Comparison of ENCODE assay signal across 23 mouse cellular contexts in genomic region chr15:97285665-97286212, GRCm38 (mm10). TPM values are rescaled to one million over a fixed set of nuclear protein-coding genes. Genes with fewer than 3 reads are reported as not detected.
DNase-seq lines count a peak whose midpoint lies in the region; ATAC-seq and TF ChIP-seq lines count a peak whose summit lies in the region.
"Had no signal": no experiment of that assay in that cellular context is flagged by ENCODE, and none has a peak within 500 bp of the region (broad histone marks: within the 10 kb centered on the region; RNA-seq: fewer than 3 reads in every experiment).

No protein-coding gene starts in this region.

- H3K4me3 ChIP-seq in intestine, embryonic 14.5 days (ENCODE audit: low read depth, low read length): no peak overlapping the region
- H3K4me3 ChIP-seq in intestine, embryonic 16.5 days (ENCODE audit: low read length): no peak overlapping the region
- H3K4me3 ChIP-seq in midbrain, embryonic 11.5 days (ENCODE audit: low read depth, low read length): no peak overlapping the region
- no peak overlapping the region for H3K4me3 ChIP-seq in midbrain, embryonic 15.5 days
- no peak overlapping the region for H3K4me3 ChIP-seq in MEL (ENCODE audit: control insufficient read depth in 1 of 2, insufficient read depth in 1 of 2, low read depth in 2 of 2, low read length in 2 of 2)
- H3K4me3 ChIP-seq: embryonic facial prominence, embryonic 10.5 days; embryonic facial prominence, embryonic 12.5 days; forebrain, embryonic 13.5 days; forebrain, embryonic 15.5 days had no signal

- DNase-seq in heart, adult 11 months: peak; percentile 71
- no peak for DNase-seq in heart, adult 18-20 months
- DNase-seq in intestine, embryonic 14.5 days (ENCODE audit: low spot score): peak; percentile 25
- peak; percentile 47 for DNase-seq in midbrain, embryonic 11.5 days (ENCODE audit: low spot score, missing footprints)
- DNase-seq in MEL (ENCODE audit: low read depth, low spot score): no peak
- DNase-seq: adrenal gland, adult 2 months; adrenal gland, postnatal 10 days; adrenal gland, postnatal 25 days; B cell, adult 2 months; cerebellum, adult 11-12 months; cerebellum, adult 2 months; cerebellum, adult 9-10 months; cerebellum, postnatal 10 days; cerebellum, postnatal 25 days; forebrain, postnatal 0 days had no signal

- no peak overlapping the region for H3K9ac ChIP-seq in intestine, embryonic 14.5 days (ENCODE audit: low read length)
- no peak overlapping the region for H3K9ac ChIP-seq in intestine, embryonic 16.5 days (ENCODE audit: low read depth, low read length)
- no peak overlapping the region for H3K9ac ChIP-seq in midbrain, embryonic 11.5 days (ENCODE audit: low read length)
- H3K9ac ChIP-seq in midbrain, embryonic 15.5 days: no peak overlapping the region
- no peak overlapping the region for H3K9ac ChIP-seq in MEL (ENCODE audit: control insufficient read depth, low read depth, low read length, poor library complexity, severe bottlenecking)
- H3K9ac ChIP-seq: embryonic facial prominence, embryonic 12.5 days; forebrain, embryonic 13.5 days; forebrain, embryonic 15.5 days; forebrain, postnatal 0 days had no signal

- H3K36me3 ChIP-seq in intestine, embryonic 14.5 days (ENCODE audit: control insufficient read depth, insufficient read depth, low read length): no peaks in the 10 kb centered on the region
- H3K36me3 ChIP-seq in intestine, embryonic 16.5 days (ENCODE audit: control insufficient read depth, insufficient read depth, low read length): no peaks in the 10 kb centered on the region
- no peaks in the 10 kb centered on the region for H3K36me3 ChIP-seq in midbrain, embryonic 11.5 days (ENCODE audit: control insufficient read depth, insufficient read depth, low read length)
- no peaks in the 10 kb centered on the region for H3K36me3 ChIP-seq in midbrain, embryonic 15.5 days (replicated peaks)
- no peaks in the 10 kb centered on the region for H3K36me3 ChIP-seq in MEL (ENCODE audit: control insufficient read depth in 1 of 2, insufficient read depth in 2 of 2, low read length in 2 of 2)
- H3K36me3 ChIP-seq: embryonic facial prominence, embryonic 10.5 days; embryonic facial prominence, embryonic 12.5 days; forebrain, embryonic 15.5 days; G1E had no signal

- H3K9me3 ChIP-seq in intestine, embryonic 14.5 days (ENCODE audit: control insufficient read depth, low read length): no peaks in the 10 kb centered on the region
- no peaks in the 10 kb centered on the region for H3K9me3 ChIP-seq in intestine, embryonic 16.5 days (ENCODE audit: control insufficient read depth, low read length)
- no peaks in the 10 kb centered on the region for H3K9me3 ChIP-seq in midbrain, embryonic 11.5 days (ENCODE audit: control insufficient read depth, low read length)
- no peaks in the 10 kb centered on the region for H3K9me3 ChIP-seq in midbrain, embryonic 15.5 days
- no peaks in the 10 kb centered on the region for H3K9me3 ChIP-seq in MEL (replicated peaks; ENCODE audit: insufficient read depth, low read length)
- H3K9me3 ChIP-seq: embryonic facial prominence, embryonic 10.5 days; embryonic facial prominence, embryonic 12.5 days; forebrain, embryonic 13.5 days; forebrain, embryonic 15.5 days had no signal

- H3K27me3 ChIP-seq in intestine, embryonic 14.5 days (replicated peaks; ENCODE audit: control insufficient read depth, insufficient read depth, low read length): no peaks in the 10 kb centered on the region
- no peaks in the 10 kb centered on the region for H3K27me3 ChIP-seq in intestine, embryonic 16.5 days (replicated peaks; ENCODE audit: control insufficient read depth, insufficient read depth, low read length)
- no peaks in the 10 kb centered on the region for H3K27me3 ChIP-seq in midbrain, embryonic 11.5 days (ENCODE audit: control insufficient read depth, insufficient read depth, low read length)
- no peaks in the 10 kb centered on the region for H3K27me3 ChIP-seq in midbrain, embryonic 15.5 days (replicated peaks)
- no peaks in the 10 kb centered on the region; a peak in 1 of 4 replicates for H3K27me3 ChIP-seq in MEL (ENCODE audit: control insufficient read depth in 1 of 2, insufficient read depth in 2 of 2, low read length in 2 of 2)
- H3K27me3 ChIP-seq: embryonic facial prominence, embryonic 12.5 days; forebrain, embryonic 13.5 days; forebrain, embryonic 15.5 days had no signal

- H3K4me1 ChIP-seq in intestine, embryonic 14.5 days (replicated peaks; ENCODE audit: control insufficient read depth, insufficient read depth, low read length): peaks cover 3% of the 10 kb centered on the region; the same call in 1 of the 2 replicates
- 0 out of 2 replicates have a peak, but pooled peaks cover 1% of the 10 kb centered on the region for H3K4me1 ChIP-seq in intestine, embryonic 16.5 days (ENCODE audit: control insufficient read depth, insufficient read depth, low read length)
- H3K4me1 ChIP-seq in midbrain, embryonic 11.5 days (ENCODE audit: control insufficient read depth, insufficient read depth, low read length): peaks cover 6% of the 10 kb centered on the region
- peaks cover 20% of the 10 kb centered on the region for H3K4me1 ChIP-seq in midbrain, embryonic 15.5 days
- no peaks in the 10 kb centered on the region for H3K4me1 ChIP-seq in MEL (ENCODE audit: control insufficient read depth in 1 of 2, insufficient read depth in 2 of 2, low read length in 2 of 2)
- H3K4me1 ChIP-seq: forebrain, embryonic 15.5 days had no signal

- no peak for ATAC-seq in intestine, embryonic 14.5 days (replicated peaks; ENCODE audit: low FRiP score, low TSS enrichment, low read depth)
- no peak for ATAC-seq in intestine, embryonic 16.5 days
- no peak for ATAC-seq in midbrain, embryonic 11.5 days (ENCODE audit: low FRiP score)
- ATAC-seq in midbrain, embryonic 15.5 days (replicated peaks): no peak
- ATAC-seq in cerebellum, adult (ENCODE audit: insufficient number of reproducible peaks, low FRiP score, low TSS enrichment): no peak
- ATAC-seq: forebrain, embryonic 13.5 days; forebrain, embryonic 15.5 days; forebrain, postnatal 0 days had no signal

- no peak overlapping the region for H3K4me2 ChIP-seq in intestine, embryonic 14.5 days (ENCODE audit: low read length)
- no peak overlapping the region for H3K4me2 ChIP-seq in intestine, embryonic 16.5 days (ENCODE audit: low read depth, low read length)
- H3K4me2 ChIP-seq in midbrain, embryonic 11.5 days: no peak overlapping the region
- H3K4me2 ChIP-seq in midbrain, embryonic 15.5 days: no peak overlapping the region
- H3K4me2 ChIP-seq: embryonic facial prominence, embryonic 12.5 days; forebrain, embryonic 13.5 days; forebrain, embryonic 15.5 days had no signal

- H3K79me2 ChIP-seq in MEL (ENCODE audit: control insufficient read depth, insufficient read depth, low read length, poor library complexity): no peaks in the 10 kb centered on the region

- no peak for TF ChIP-seq CTCF in MEL (IDR thresholded peaks at IDR 0.05 in 2 of 3, conservative IDR thresholded peaks at IDR 0.05 in 1 of 3; ENCODE audit: control insufficient read depth in 1 of 3, insufficient read depth in 1 of 3, low read depth in 2 of 3, low read length in 3 of 3, poor library complexity in 1 of 3, severe bottlenecking in 1 of 3)

- H3K27ac ChIP-seq in intestine, embryonic 14.5 days (ENCODE audit: low read depth): no peak overlapping the region
- H3K27ac ChIP-seq in intestine, embryonic 16.5 days (ENCODE audit: low read length): no peak overlapping the region
- H3K27ac ChIP-seq in midbrain, embryonic 11.5 days (ENCODE audit: low read depth, low read length): no peak overlapping the region
- H3K27ac ChIP-seq in midbrain, embryonic 15.5 days: no peak overlapping the region
- no peak overlapping the region for H3K27ac ChIP-seq in MEL (ENCODE audit: control insufficient read depth, low read depth, low read length)
- H3K27ac ChIP-seq: embryonic facial prominence, embryonic 10.5 days; embryonic facial prominence, embryonic 12.5 days; forebrain, embryonic 13.5 days; forebrain, embryonic 15.5 days had no signal

- TF ChIP-seq EP300 in MEL (IDR thresholded peaks at IDR 0.05; ENCODE audit: low read depth in 1 of 2, low read length in 2 of 2): no peak

- TF ChIP-seq RAD21 in MEL (IDR thresholded peaks at IDR 0.05; ENCODE audit: low read depth, low read length): no peak

- WGBS in intestine, embryonic 14.5 days: 88% methylated on average over 10 of the region's 10 CpGs
- 85% methylated on average over 10 of the region's 10 CpGs for WGBS in intestine, embryonic 16.5 days
- 92% methylated on average over 10 of the region's 10 CpGs for WGBS in midbrain, embryonic 11.5 days
- 92% methylated on average over 10 of the region's 10 CpGs for WGBS in midbrain, embryonic 15.5 days

- TF ChIP-seq POLR2A in MEL (IDR thresholded peaks at IDR 0.05; ENCODE audit: control insufficient read depth in 1 of 2, insufficient read depth in 1 of 2, low read depth in 1 of 2, low read length in 2 of 2, poor library complexity in 1 of 2): no peak

TF ChIP-seq in MEL, 35 proteins besides CTCF, POLR2A, EP300 and RAD21:
- peak; percentile 88 for TF ChIP-seq ZKSCAN1 (IDR thresholded peaks at IDR 0.05; ENCODE audit: low read depth, low read length)
- peak; percentile 70 for TF ChIP-seq USF1 (IDR thresholded peaks at IDR 0.05; ENCODE audit: low read depth, low read length)
- no peak for TF ChIP-seq CHD2 (IDR thresholded peaks at IDR 0.05; ENCODE audit: low read length)

RNA-seq across cellular contexts. Expression of gene Amigo2, which starts 38.7 kb away (rescaled TPM):
- total RNA-seq in heart, adult 18-20 months (2021): 1 to 10 TPM; 4.6 to 5.5 TPM
- polyA plus RNA-seq in intestine, embryonic 14.5 days (2014; fragmentation: Nextera tagmentation; extraction: Ambion mirVana): 6.8 and 7.5 TPM in 2 replicates
- 4.9 and 5.8 TPM in 2 replicates for polyA plus RNA-seq in intestine, embryonic 16.5 days (2015; fragmentation: Nextera tagmentation; extraction: Ambion mirVana)
- 5.9 and 6.6 TPM in 2 replicates for polyA plus RNA-seq in midbrain, embryonic 11.5 days (2014; fragmentation: Nextera tagmentation; extraction: Ambion mirVana)
- 17.2 and 18.3 TPM in 2 replicates for polyA plus RNA-seq in midbrain, embryonic 15.5 days (2015; fragmentation: Nextera tagmentation; extraction: Ambion mirVana)
- total RNA-seq in MEL (2012; rRNA removed): not detected in 2 replicates
- not detected for polyA plus RNA-seq in MEL (2012; ENCODE audit: insufficient read depth in 1 of 2, insufficient read length in 2 of 2, low read depth in 1 of 2, low replicate concordance in 2 of 2, missing spikeins in 1 of 2)
- polyA plus RNA-seq: G1E had no signal

RNA-seq across cellular contexts. Expression of gene Pced1b, which starts 38.8 kb away (rescaled TPM):
- 1 to 10 TPM; 1.9 to 4.4 TPM for total RNA-seq in heart, adult 18-20 months (2021)
- polyA plus RNA-seq in intestine, embryonic 14.5 days (2014; fragmentation: Nextera tagmentation; extraction: Ambion mirVana): 4.9 and 5.7 TPM in 2 replicates
- polyA plus RNA-seq in intestine, embryonic 16.5 days (2015; fragmentation: Nextera tagmentation; extraction: Ambion mirVana): 3.0 and 3.6 TPM in 2 replicates
- polyA plus RNA-seq in midbrain, embryonic 11.5 days (2014; fragmentation: Nextera tagmentation; extraction: Ambion mirVana): 3.6 and 4.0 TPM in 2 replicates
- 5.7 and 6.2 TPM in 2 replicates for polyA plus RNA-seq in midbrain, embryonic 15.5 days (2015; fragmentation: Nextera tagmentation; extraction: Ambion mirVana)
- total RNA-seq in MEL (2012; rRNA removed): 6.6 and 9.7 TPM in 2 replicates
- polyA plus RNA-seq in MEL (2012; ENCODE audit: insufficient read depth in 1 of 2, insufficient read length in 2 of 2, low read depth in 1 of 2, low replicate concordance in 2 of 2, missing spikeins in 1 of 2): 10 to 100 TPM in 1 of 2 experiments, not detected in 1; 36.5 TPM

Comparison
In these comparisons a context has a peak if more than half of its experiments do, and no peak if none do; other contexts are left out.
1. DNase-seq: peak in heart, adult 11 months (single experiment), intestine, embryonic 14.5 days (single experiment) and midbrain, embryonic 11.5 days (single experiment); none in heart, adult 18-20 months (0 of 2) and MEL (single experiment).